Mouse (Mus musculus) 3134 (cell line): ENCODE measurements at regions not wholly inside any gene's neighbourhood (a gene's known extent, or its start where the extent isn't known, plus 50 kb on each side); places are given as distances from the start of the nearest gene placed in this dataset.

Experiments used
- DNase-seq: peaks from one replicate; pipeline ENCODE4 v3.0.0-alpha.2; 2011; ENCODE audit warnings: low spot score; ENCODE audit not compliant: insufficient read length; ENCODE audit errors: extremely low read depth

GRCm38 (mm10) chr9:63045531-63045930 is 57.8 kb upstream of the Pias1 start:
- DNase-seq = no peak

DNA sequence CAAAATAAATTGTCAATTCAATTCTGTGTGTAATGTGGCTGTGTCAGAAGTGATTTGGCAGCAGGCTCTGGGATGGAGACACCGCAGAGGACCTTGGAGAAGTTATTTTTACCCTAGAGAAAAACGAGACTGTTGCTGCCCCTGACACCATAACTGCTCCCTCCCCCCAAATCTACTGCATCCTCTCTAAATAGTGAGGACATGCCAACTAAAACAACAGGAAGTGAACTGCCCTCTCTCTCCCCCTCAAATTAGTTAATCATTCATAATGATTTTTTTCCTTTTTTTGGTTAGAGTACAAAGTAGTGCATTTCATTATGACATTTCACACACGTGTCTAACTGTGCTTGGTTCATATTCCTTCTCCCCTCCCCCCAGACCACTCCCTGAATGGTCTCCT is 55.6 kb upstream of the Pias1 start:
- DNase-seq = no peak

GRCm38 (mm10) chr9:63038031-63038430 is 50.3 kb upstream of the Pias1 start:
- peak; percentile 43 for DNase-seq
